Mouse (Mus musculus) G1E-ER4 (cell line): Measurements from ENCODE around the gene Thumpd2. TPM values are rescaled to one million over a fixed set of nuclear protein-coding genes. Genes with fewer than 3 reads are reported as not detected.

Experiments used
- GATA1 ChIP-seq: IDR thresholded peaks from one replicate; pipeline ENCODE4 v1.8.0; 2012; ENCODE audit warnings: low read length, inconsistent platforms
- polyA plus RNA-seq: library from polyadenylated mRNA; stranded (reverse); fragments of >175 nt; gene quantifications from 2 replicates; pipeline ENCODE4 v1.2.3, GENCODE M21; 2012

The Thumpd2 gene
- polyA plus RNA-seq, 1 experiment = 2.0 TPM

GRCm38 (mm10) chr17:81002130-81002529 is 62.8 kb downstream of the Thumpd2 start:
- no peak for TF ChIP-seq GATA1

- TF ChIP-seq GATA1 = no peak
Observed at GRCm38 (mm10) chr17:81001647-81002046, 63.2 kb downstream of the Thumpd2 start.

GRCm38 (mm10) chr17:81001010-81001409 is 63.9 kb downstream of the Thumpd2 start:
- no peak for TF ChIP-seq GATA1

GRCm38 (mm10) chr17:80998958-80999357 is 65.9 kb downstream of the Thumpd2 start:
- no peak for TF ChIP-seq GATA1

- no peak for TF ChIP-seq GATA1
Observed at GRCm38 (mm10) chr17:80997226-80997625, 67.7 kb downstream of the Thumpd2 start.

GRCm38 (mm10) chr17:80991535-80992127 is 73.3 kb downstream of the Thumpd2 start:
- TF ChIP-seq GATA1 = no peak

GRCm38 (mm10) chr17:80982976-80983375 is 81.9 kb downstream of the Thumpd2 start:
- TF ChIP-seq GATA1 = no peak

- no peak for TF ChIP-seq GATA1
Observed at GRCm38 (mm10) chr17:80982412-80982787, 82.5 kb downstream of the Thumpd2 start.

- TF ChIP-seq GATA1 = no peak
Observed at GRCm38 (mm10) chr17:80981721-80982411, 83.0 kb downstream of the Thumpd2 start.

- no peak for TF ChIP-seq GATA1
Observed at GRCm38 (mm10) chr17:80980096-80980495, 84.8 kb downstream of the Thumpd2 start.

- no peak for TF ChIP-seq GATA1
Observed at GRCm38 (mm10) chr17:80977245-80977644, 87.6 kb downstream of the Thumpd2 start.

Other genes with a start within 250 kb of the Thumpd2 start
- gene Tmem178, start 120.5 kb downstream of the Thumpd2 start, polyA plus RNA-seq = not detected in 2 replicates